Mouse (Mus musculus): ENCODE data around the gene Gsk3b. TPM values are rescaled to one million over a fixed set of nuclear protein-coding genes. Genes with fewer than 3 reads are reported as not detected.
"Not testable (repeated sequence)": the region's sequence is repeated elsewhere in the genome, so short reads cannot be mapped to it uniquely, and the experiment has no call there.

The Gsk3b gene
- total RNA-seq, 2 experiments from 2014 or later, result 23.5 to 49.7 TPM

- ATAC-seq (replicated peaks; ENCODE audit: poor library complexity), result no peak
Measured at GRCm38 (mm10) chr16:38099325-38099724, 10.5 kb downstream of the Gsk3b start.

DNA sequence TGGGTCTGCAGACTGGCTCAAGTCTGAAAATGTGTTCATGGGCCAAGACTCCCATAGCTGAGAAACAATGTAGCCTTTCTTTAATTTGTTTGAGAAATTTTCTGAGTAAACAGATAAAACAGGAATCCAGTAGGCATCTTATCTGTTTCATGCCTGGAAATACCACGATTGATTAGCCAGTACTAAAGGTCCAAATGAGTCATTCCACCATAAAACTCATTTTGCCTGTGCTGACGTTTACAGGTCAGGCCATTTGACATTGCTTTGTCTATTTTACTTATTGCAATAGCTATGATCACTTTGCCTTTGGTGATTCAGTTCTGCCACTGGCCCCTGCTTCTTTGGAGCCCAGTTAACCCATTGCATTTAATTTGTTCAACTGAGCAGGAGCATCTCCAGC is 11.8 kb downstream of the Gsk3b start:
- no peak for ATAC-seq (replicated peaks; ENCODE audit: poor library complexity)

- peak; percentile 93 for ATAC-seq (replicated peaks; ENCODE audit: poor library complexity)
Measured at GRCm38 (mm10) chr16:38105453-38105852, 16.7 kb downstream of the Gsk3b start.

- ATAC-seq (replicated peaks; ENCODE audit: poor library complexity), result no peak
Measured at GRCm38 (mm10) chr16:38106542-38106941, 17.7 kb downstream of the Gsk3b start.

DNA sequence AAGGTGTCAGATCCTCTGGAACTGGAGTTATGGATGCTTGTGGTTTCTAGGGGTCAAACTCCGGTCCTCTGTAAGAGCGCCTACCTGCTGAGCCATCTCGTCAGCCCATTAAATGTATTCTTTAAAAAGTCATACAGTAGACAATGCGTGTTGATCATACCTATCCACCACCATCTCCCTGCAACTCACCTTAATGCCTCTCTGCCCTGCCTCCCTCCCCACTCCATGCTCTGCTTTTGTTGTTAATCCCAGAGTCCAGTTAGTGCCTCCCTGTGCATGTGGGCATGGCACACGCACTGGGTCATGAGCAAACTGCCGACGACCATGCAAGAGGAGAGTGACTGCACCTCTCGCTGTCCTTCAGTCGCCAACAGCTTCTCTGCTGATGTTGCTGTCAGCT is 21.2 kb downstream of the Gsk3b start:
- no peak for ATAC-seq (replicated peaks; ENCODE audit: poor library complexity)

DNA sequence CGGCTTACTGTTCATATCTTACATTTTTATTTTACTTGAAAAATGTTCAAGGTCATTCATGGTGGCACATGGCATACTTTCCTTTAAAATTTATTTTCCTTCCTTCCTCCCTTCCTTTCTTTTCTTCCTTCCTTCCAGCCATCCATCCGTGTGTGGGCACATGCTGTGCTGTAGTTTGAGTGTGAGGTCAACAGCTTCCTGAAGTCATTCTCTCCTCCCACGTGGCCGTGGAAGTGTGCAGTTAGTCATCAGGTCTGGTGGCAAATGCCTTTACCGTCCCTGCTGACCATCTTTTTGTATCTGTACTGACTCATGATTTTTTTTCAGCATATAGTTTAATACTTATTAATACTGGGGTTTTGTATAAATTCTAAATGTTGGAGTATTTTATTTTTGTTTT is 21.8 kb downstream of the Gsk3b start:
- peak; percentile 70 for ATAC-seq (replicated peaks; ENCODE audit: poor library complexity)

GRCm38 (mm10) chr16:38114074-38114473 is 25.3 kb downstream of the Gsk3b start:
- peak; percentile 20; the same call in 1 of the 2 replicates for ATAC-seq (replicated peaks; ENCODE audit: poor library complexity)

DNA sequence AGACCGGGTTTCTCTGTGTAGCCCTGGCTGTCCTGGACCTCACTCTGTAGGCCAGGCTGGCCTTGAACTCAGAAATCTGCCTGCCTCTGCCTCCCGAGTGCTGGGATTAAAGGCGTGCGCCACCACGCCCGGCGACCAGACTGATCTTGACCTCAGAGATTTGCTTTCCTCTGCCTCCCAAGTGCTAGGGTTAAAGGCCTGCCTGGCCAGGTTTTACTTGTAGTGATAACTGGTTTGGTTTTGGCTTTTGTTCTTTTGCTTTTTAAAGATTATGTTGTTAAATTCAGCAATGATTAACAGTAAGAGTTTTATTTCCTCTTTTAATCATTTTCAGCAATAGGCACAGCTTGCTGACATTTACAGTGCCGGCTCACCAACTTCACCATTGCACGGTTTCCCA is 29.1 kb downstream of the Gsk3b start:
- not testable (repeated sequence) for ATAC-seq (replicated peaks; ENCODE audit: poor library complexity)

- 0 out of 2 replicates have a peak, but pooled peaks have one; percentile 17 for ATAC-seq (replicated peaks; ENCODE audit: poor library complexity)
Measured at GRCm38 (mm10) chr16:38118723-38119122, 29.9 kb downstream of the Gsk3b start.

GRCm38 (mm10) chr16:38119286-38119685 is 30.5 kb downstream of the Gsk3b start:
- ATAC-seq (replicated peaks; ENCODE audit: poor library complexity), result no peak

DNA sequence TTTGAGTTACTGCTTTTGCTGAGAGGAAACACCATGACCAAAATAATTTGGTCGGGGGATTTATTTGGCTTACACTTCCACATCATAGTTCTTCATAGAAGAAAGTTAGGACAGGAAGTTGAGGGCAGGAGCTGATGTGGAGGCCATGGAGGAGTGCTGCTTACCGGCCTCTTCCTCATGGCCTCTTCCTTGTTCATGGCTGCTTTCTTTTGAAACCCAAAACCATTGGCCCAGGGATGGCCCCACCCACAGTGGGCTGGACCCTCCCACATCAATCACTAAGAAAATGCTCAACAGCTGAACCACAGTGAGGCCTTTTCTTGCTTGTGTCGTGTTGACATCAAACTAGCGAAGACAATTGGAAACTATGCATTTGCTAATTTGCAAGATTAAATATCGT is 40.4 kb downstream of the Gsk3b start:
- no peak for ATAC-seq (replicated peaks; ENCODE audit: poor library complexity)

DNA sequence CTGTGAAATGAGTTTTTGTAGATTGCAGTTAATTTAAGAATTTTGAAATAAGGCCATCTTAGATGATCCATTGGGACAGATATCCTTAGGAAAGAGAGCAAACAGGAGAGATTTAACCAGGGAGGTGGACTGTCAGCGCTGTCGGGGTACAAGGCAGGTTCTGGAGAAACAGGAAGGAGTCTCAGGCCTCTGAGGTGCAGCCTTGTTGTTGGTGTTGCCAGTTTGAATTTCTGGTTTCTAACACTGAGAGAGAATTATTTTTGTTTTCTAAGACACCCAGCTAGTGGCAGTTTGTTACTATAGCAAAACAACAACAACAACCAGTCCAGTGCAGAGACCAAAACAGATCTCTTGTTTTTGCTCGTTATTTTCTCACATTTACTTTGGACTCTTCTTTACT is 42.2 kb downstream of the Gsk3b start:
- no peak; the same call in 1 of the 2 replicates for ATAC-seq (replicated peaks; ENCODE audit: poor library complexity)

DNA sequence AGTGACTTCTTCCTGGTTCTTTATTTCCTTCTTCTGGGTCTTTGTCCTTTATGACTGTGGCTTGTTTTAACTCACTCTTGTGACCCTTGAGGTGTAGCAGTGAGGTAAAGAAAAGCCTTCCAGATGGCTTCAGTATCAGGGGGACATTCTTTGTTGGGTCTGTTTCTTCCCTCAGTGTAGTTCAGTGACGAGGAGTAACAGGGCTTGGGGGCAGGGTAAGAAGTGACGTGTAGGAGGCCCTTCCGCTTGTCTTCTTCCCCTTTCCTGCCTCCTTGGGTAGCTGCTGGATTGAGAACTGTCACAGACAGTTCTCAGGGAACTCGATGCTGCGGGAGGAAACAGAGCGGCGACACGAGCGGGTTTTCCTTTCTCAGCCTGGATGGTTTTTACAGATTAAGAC is 43.0 kb downstream of the Gsk3b start:
- ATAC-seq (replicated peaks; ENCODE audit: poor library complexity), result peak; percentile 96

DNA sequence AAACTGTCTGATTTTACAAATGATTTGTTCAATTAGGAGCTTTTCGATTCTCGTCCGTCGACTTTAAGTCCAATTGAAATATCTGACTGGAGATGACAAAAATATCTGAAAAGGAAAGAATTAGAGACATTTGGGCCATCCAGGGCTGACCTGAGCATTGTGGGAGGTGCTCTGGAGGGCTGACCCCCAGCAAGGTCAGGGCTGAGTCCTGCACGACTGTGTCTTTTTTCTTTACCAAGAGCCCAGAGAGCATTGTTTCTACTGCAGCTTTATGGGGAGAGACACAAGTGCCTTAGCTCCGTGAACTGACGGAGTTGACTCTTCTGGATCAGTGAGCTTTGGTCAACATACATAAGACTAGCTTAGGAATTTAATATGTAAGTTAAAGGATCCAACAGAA is 43.4 kb downstream of the Gsk3b start:
- ATAC-seq (replicated peaks; ENCODE audit: poor library complexity), result peak; percentile 29

- peak; percentile 73 for ATAC-seq (replicated peaks; ENCODE audit: poor library complexity)
Measured at GRCm38 (mm10) chr16:38137296-38137695, 48.5 kb downstream of the Gsk3b start.

- ATAC-seq (replicated peaks; ENCODE audit: poor library complexity), result no peak
Measured at GRCm38 (mm10) chr16:38144898-38145297, 56.1 kb downstream of the Gsk3b start.

- ATAC-seq (replicated peaks; ENCODE audit: poor library complexity), result no peak
Measured at GRCm38 (mm10) chr16:38150555-38150954, 61.8 kb downstream of the Gsk3b start.

GRCm38 (mm10) chr16:38157854-38158622 is 69.2 kb downstream of the Gsk3b start:
- ATAC-seq (replicated peaks; ENCODE audit: poor library complexity), result no peak

DNA sequence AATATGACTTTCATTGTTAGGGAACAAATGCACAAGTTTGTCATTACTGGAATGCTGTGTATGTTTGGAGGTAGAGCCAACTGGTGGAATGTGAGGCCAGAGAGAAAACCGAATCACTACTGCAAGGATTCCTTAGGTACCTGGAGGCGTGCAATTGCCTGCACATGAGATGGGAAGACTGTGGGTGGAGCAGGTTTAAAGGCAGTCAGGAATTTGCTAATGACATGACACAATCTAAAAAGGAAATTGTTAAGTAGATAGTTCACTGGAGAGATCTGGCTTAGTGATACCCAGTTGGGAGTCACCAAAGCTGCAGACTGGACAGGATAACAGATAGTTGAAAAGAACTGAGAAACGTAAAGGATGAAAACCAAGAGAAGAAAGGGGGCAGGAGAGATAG is 73.2 kb downstream of the Gsk3b start:
- ATAC-seq (replicated peaks; ENCODE audit: poor library complexity), result no peak

DNA sequence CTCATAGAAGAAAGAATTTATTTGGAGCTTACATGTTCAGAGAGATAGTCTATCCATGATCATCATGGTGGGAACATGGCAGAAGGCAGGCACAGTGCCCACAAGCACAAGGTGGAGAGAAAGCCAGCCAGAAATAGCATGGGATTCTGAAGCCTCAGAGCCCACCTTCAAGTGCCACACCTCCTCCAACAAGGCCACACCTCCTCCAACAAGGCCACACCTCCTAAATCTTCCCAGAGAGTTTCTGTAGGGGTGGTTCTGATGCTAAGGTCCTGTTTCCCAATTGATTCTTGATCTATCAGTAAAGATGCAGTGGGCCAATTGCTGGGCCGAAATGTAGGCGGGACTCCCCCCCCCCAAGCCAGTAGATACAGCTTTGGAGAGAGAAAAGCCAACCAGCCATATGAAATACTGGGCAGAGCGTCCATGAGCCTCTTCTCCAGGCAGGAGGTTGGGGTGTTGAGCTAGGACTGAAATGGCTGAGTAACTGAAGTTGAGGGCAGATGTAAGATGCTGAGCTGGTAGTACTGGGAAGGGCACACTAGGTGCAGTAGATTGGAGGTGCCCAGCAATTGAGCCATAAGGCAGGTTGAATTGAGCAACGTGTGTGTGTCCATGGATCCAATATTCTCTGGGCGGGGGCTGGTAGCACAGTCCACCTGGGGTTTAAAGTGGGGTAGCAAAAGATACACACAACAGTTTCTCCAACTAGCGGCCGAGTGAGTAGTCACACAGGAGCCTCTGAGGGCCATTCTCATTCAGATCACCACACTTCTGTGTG is 76.2 kb downstream of the Gsk3b start:
- ATAC-seq (replicated peaks; ENCODE audit: poor library complexity), result no peak

DNA sequence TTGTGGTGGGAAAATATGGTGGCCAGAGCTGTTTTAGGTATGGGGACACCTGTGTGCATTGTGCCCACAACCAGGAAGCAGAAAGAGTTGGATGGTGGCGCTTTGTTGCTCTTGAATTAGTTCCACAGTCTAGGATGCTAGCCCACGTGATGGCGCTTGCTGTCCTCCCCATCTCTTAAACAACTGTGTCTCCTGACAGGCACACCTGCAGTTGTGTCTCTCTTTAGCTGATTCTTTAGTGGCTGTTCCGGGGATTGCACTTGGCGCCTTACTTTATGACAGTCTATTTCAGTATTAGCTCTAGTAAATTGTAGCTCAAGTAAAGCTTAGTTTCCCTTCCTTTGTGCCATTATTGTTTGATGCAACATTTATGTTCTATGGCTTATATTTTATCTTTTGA is 80.2 kb downstream of the Gsk3b start:
- ATAC-seq (replicated peaks; ENCODE audit: poor library complexity), result no peak

DNA sequence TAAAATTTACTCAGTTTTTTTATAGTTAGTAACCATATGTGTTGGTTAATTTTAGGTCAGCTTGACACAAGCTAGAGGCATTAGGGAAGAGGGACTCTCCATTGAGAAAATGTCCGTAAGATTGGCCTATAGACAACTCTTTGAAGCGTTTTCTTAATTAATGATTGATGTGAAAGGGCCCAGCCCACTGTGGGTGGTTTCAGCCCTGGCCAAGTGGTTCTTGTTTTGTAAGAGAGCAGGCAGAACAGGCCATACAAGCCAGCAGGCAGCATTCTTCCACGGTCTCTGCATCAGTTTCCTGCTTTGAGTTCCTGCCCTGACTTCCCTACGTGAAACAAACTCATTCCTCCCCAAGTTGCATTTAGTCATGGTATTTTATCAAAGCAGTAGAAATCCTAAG is 90.3 kb downstream of the Gsk3b start:
- ATAC-seq (replicated peaks; ENCODE audit: poor library complexity), result no peak
